Mouse (Mus musculus): ENCODE results near the gene Btf3.

DNA sequence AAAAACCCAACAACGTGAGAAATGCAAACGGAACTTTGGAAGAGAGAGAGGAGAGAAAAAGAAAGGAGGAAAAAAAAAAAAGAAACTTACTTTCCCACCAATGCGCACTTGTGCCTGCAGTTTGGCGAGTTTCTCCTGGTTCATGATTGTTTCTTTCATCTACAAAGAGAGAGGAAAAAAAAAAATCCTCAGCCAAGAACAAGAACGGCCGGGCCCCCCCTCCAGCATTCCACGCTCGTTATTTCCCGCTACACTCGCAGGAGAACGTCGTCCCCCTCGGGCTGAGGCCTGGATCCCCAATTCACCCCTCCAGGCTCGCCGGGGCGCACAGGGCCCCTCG lies 696 bp downstream of the Btf3 start:
- TF ChIP-seq CTCF (IDR thresholded peaks at IDR 0.05; ENCODE audit: insufficient read depth, low read length) (no peak), POLR2A (IDR thresholded peaks at IDR 0.05; ENCODE audit: borderline replicate concordance, extremely low read depth, low read depth, low read length) (no peak)
